Mouse (Mus musculus): Measurements from ENCODE around the gene Krtdap. TPM values are rescaled to one million over a fixed set of nuclear protein-coding genes. Genes with fewer than 3 reads are reported as not detected.
A peak's percentile ranks its signal among the peaks of the same experiment; 100 is the strongest.
"Not testable (repeated sequence)": the region's sequence is repeated elsewhere in the genome, so short reads cannot be mapped to it uniquely, and the experiment has no call there.

Krtdap gene
- total RNA-seq, 1 experiment = 4.9 TPM

DNA sequence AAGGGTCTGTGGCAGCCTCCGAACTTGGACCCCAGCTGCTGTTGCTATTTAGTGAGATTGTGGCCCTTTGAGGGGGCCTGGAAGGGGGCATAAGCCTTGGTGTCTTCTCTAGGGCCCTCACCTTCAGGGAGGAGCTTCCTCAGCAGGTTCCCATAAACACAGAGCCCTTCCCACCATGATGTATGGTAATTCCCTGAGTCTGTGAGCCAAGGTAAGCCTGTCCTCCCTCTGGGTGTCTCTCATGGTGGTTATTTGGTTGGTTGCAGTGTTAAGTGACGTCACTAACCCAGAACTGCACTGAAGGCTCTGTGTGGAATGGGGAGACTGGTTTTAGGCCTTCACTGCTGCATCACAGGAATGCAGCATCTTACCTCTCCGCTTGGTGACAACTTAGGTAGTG is 41.7 kb downstream of the Krtdap start:
- H3K9ac ChIP-seq (ENCODE audit: insufficient read depth, low read depth, low read length, poor library complexity, severe bottlenecking) = no peak overlapping the region
- in situ Hi-C loops (cut with MboI; ENCODE audit: low sequenced_read_pairs in 2 of 2, unreplicated experiment in 2 of 2) = no loop called here
- H3K4me1 ChIP-seq (ENCODE audit: control insufficient read depth in 2 of 2, insufficient read depth in 2 of 2, low read length in 2 of 2, poor library complexity in 1 of 2) = peaks cover 2 to 6% of the 10 kb centered on the region in 2 experiments; a peak in 2 of 4 replicates
- H3K36me3 ChIP-seq (ENCODE audit: control insufficient read depth, insufficient read depth, low read length, poor library complexity, severe bottlenecking) = no peaks in the 10 kb centered on the region
- DNase-seq (ENCODE audit: low read depth, low spot score) = peak; percentile 57
- no peak overlapping the region for H3K4me3 ChIP-seq (ENCODE audit: insufficient read depth in 1 of 2, low read depth in 1 of 2, low read length in 2 of 2, poor library complexity in 1 of 2, severe bottlenecking in 1 of 2)
- peak overlapping the region; percentile 94 for H3K27ac ChIP-seq (ENCODE audit: insufficient read depth, low read depth, low read length, poor library complexity, severe bottlenecking)
- no peak for TF ChIP-seq HCFC1 (IDR thresholded peaks at IDR 0.05; ENCODE audit: borderline replicate concordance, insufficient read depth, low read length)
- no peak for TF ChIP-seq MAFK (IDR thresholded peaks at IDR 0.05; ENCODE audit: insufficient read depth, low read depth, low read length)
- no peak for TF ChIP-seq CHD2 (IDR thresholded peaks at IDR 0.05; ENCODE audit: low read depth, low read length)
- TF ChIP-seq ZC3H11A (IDR thresholded peaks at IDR 0.05; ENCODE audit: borderline replicate concordance, low read depth, low read length) = no peak
- no peak for TF ChIP-seq ZNF384 (IDR thresholded peaks at IDR 0.05; ENCODE audit: low read depth, low read length)
- H3K9me3 ChIP-seq (ENCODE audit: control insufficient read depth, insufficient read depth, low read depth, low read length) = no peaks in the 10 kb centered on the region

- H3K27ac ChIP-seq (ENCODE audit: insufficient read depth, low read depth, low read length, poor library complexity, severe bottlenecking) = no peak overlapping the region
- H3K4me3 ChIP-seq (ENCODE audit: insufficient read depth in 1 of 2, low read depth in 1 of 2, low read length in 2 of 2, poor library complexity in 1 of 2, severe bottlenecking in 1 of 2) = peak overlapping the region; percentile 52 to 55
- in situ Hi-C loops (cut with MboI; ENCODE audit: low sequenced_read_pairs in 2 of 2, unreplicated experiment in 2 of 2) = no loop called here
- H3K36me3 ChIP-seq (ENCODE audit: control insufficient read depth, insufficient read depth, low read length, poor library complexity, severe bottlenecking) = no peaks in the 10 kb centered on the region
- H3K9me3 ChIP-seq (ENCODE audit: control insufficient read depth, insufficient read depth, low read depth, low read length) = no peaks in the 10 kb centered on the region
- peaks cover 2 to 4% of the 10 kb centered on the region in 2 experiments; a peak in 1 of 4 replicates for H3K4me1 ChIP-seq (ENCODE audit: control insufficient read depth in 2 of 2, insufficient read depth in 2 of 2, low read length in 2 of 2, poor library complexity in 1 of 2)
- DNase-seq (ENCODE audit: low read depth, low spot score) = no peak
- peak overlapping the region; percentile 14; the same call in 1 of the 2 replicates for H3K9ac ChIP-seq (ENCODE audit: insufficient read depth, low read depth, low read length, poor library complexity, severe bottlenecking)
- TF ChIP-seq HCFC1 (IDR thresholded peaks at IDR 0.05; ENCODE audit: borderline replicate concordance, insufficient read depth, low read length) (no peak), ZNF384 (IDR thresholded peaks at IDR 0.05; ENCODE audit: low read depth, low read length) (no peak), ZC3H11A (IDR thresholded peaks at IDR 0.05; ENCODE audit: borderline replicate concordance, low read depth, low read length) (no peak), MAFK (IDR thresholded peaks at IDR 0.05; ENCODE audit: insufficient read depth, low read depth, low read length) (no peak), CHD2 (IDR thresholded peaks at IDR 0.05; ENCODE audit: low read depth, low read length) (no peak)
Observed at GRCm38 (mm10) chr7:30832261-30832660, 44.6 kb downstream of the Krtdap start.

DNA sequence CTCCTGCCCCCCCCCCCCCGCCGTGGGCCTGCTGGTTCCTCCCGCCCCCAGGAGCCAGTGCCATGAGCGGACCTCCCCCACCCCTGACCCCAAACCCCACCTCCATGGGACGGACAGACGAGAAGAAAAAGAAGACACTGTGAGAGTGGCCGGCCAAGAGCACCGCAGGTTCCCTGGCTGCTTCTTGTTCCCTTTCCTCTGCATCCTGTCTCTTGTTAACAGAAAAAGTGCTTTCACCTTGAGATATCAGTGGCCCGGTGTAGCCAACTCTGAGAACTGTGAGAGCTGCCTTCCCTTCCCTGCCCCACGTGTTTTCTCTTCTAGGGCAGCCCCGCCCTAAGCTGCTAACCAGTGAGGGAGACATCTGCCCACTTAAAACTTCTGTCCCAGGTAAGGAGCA is 45.0 kb downstream of the Krtdap start:
- in situ Hi-C loops (cut with MboI; ENCODE audit: low sequenced_read_pairs in 2 of 2, unreplicated experiment in 2 of 2); H3K36me3 ChIP-seq (ENCODE audit: control insufficient read depth, insufficient read depth, low read length, poor library complexity, severe bottlenecking); H3K4me1 ChIP-seq (ENCODE audit: control insufficient read depth in 2 of 2, insufficient read depth in 2 of 2, low read length in 2 of 2, poor library complexity in 1 of 2); DNase-seq (ENCODE audit: low read depth, low spot score); H3K9me3 ChIP-seq (ENCODE audit: control insufficient read depth, insufficient read depth, low read depth, low read length); H3K27ac ChIP-seq (ENCODE audit: insufficient read depth, low read depth, low read length, poor library complexity, severe bottlenecking): not testable (repeated sequence)
- H3K9ac ChIP-seq (ENCODE audit: insufficient read depth, low read depth, low read length, poor library complexity, severe bottlenecking) = peak overlapping the region; percentile 63; the same call in 1 of the 2 replicates
- peak overlapping the region in 1 of 2 experiments; percentile 55; a peak in 2 of 4 replicates for H3K4me3 ChIP-seq (ENCODE audit: insufficient read depth in 1 of 2, low read depth in 1 of 2, low read length in 2 of 2, poor library complexity in 1 of 2, severe bottlenecking in 1 of 2)

DNA sequence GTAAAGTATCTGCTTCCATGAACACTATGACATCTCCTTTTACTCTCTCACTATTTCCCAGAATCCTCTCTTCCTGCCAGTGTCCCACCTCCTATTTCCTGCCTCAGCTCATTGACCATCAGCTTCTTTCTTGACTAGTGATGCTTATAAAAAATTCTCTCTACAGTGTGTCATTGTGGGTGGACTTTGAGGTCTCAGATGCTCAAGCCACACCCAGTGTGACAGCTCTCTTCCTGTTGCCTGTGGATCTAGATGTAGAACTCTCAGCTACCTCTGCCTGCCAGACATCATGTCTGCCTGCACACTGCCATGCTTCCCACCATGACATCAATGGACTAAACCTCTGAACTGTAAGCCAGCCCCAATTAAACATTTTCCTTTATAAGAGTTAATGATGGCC is 49.6 kb downstream of the Krtdap start:
- Histone ChIP-seq H3K9ac (ENCODE audit: insufficient read depth, low read depth, low read length, poor library complexity, severe bottlenecking) (no peak overlapping the region), H3K27ac (ENCODE audit: insufficient read depth, low read depth, low read length, poor library complexity, severe bottlenecking) (no peak overlapping the region), H3K4me3 (ENCODE audit: insufficient read depth in 1 of 2, low read depth in 1 of 2, low read length in 2 of 2, poor library complexity in 1 of 2, severe bottlenecking in 1 of 2) (no peak overlapping the region), H3K4me1 (ENCODE audit: control insufficient read depth in 2 of 2, insufficient read depth in 2 of 2, low read length in 2 of 2, poor library complexity in 1 of 2) (peaks cover 0 to 2% of the 10 kb centered on the region in 2 experiments; a peak in 1 of 4 replicates), H3K9me3 (ENCODE audit: control insufficient read depth, insufficient read depth, low read depth, low read length) (no peaks in the 10 kb centered on the region), H3K36me3 (ENCODE audit: control insufficient read depth, insufficient read depth, low read length, poor library complexity, severe bottlenecking) (no peaks in the 10 kb centered on the region)
- TF ChIP-seq HCFC1 (IDR thresholded peaks at IDR 0.05; ENCODE audit: borderline replicate concordance, insufficient read depth, low read length) = no peak
- TF ChIP-seq MAFK (IDR thresholded peaks at IDR 0.05; ENCODE audit: insufficient read depth, low read depth, low read length) = no peak
- no peak for TF ChIP-seq ZC3H11A (IDR thresholded peaks at IDR 0.05; ENCODE audit: borderline replicate concordance, low read depth, low read length)
- no peak for TF ChIP-seq ZNF384 (IDR thresholded peaks at IDR 0.05; ENCODE audit: low read depth, low read length)
- no peak for TF ChIP-seq CHD2 (IDR thresholded peaks at IDR 0.05; ENCODE audit: low read depth, low read length)
- no peak for DNase-seq (ENCODE audit: low read depth, low spot score)
- in situ Hi-C loops (cut with MboI; ENCODE audit: low sequenced_read_pairs in 2 of 2, unreplicated experiment in 2 of 2) = no loop called here

DNA sequence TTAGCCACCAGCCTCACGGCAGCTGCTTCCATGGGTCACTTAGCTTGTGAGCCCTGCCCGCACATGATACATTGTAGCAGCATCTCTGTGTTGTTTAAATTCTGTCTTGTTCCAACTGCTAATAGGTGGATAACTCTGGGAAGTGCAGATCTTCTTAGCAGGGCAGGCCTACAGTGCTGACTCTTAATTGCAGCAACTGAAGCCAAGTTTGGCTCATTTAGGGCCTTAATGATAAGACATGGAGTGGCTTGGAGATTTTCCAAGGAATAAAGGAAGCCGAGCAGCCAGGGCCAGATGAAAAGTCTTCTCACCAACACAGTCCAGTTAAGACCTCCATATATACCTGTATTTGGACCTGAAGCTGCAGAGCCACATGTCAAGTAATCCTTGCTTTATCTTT is 52.6 kb downstream of the Krtdap start:
- no peaks in the 10 kb centered on the region for H3K36me3 ChIP-seq (ENCODE audit: control insufficient read depth, insufficient read depth, low read length, poor library complexity, severe bottlenecking)
- H3K9me3 ChIP-seq (ENCODE audit: control insufficient read depth, insufficient read depth, low read depth, low read length) = no peaks in the 10 kb centered on the region
- no peak overlapping the region for H3K27ac ChIP-seq (ENCODE audit: insufficient read depth, low read depth, low read length, poor library complexity, severe bottlenecking)
- H3K9ac ChIP-seq (ENCODE audit: insufficient read depth, low read depth, low read length, poor library complexity, severe bottlenecking) = no peak overlapping the region
- no peak for DNase-seq (ENCODE audit: low read depth, low spot score)
- in situ Hi-C loops (cut with MboI; ENCODE audit: low sequenced_read_pairs in 2 of 2, unreplicated experiment in 2 of 2) = no loop called here
- no peak overlapping the region for H3K4me3 ChIP-seq (ENCODE audit: insufficient read depth in 1 of 2, low read depth in 1 of 2, low read length in 2 of 2, poor library complexity in 1 of 2, severe bottlenecking in 1 of 2)
- peaks cover 3 to 13% of the 10 kb centered on the region in 2 experiments; a peak in 3 of 4 replicates for H3K4me1 ChIP-seq (ENCODE audit: control insufficient read depth in 2 of 2, insufficient read depth in 2 of 2, low read length in 2 of 2, poor library complexity in 1 of 2)
- no peak for TF ChIP-seq CHD2 (IDR thresholded peaks at IDR 0.05; ENCODE audit: low read depth, low read length)
- TF ChIP-seq ZNF384 (IDR thresholded peaks at IDR 0.05; ENCODE audit: low read depth, low read length) = no peak
- TF ChIP-seq HCFC1 (IDR thresholded peaks at IDR 0.05; ENCODE audit: borderline replicate concordance, insufficient read depth, low read length) = no peak
- no peak for TF ChIP-seq ZC3H11A (IDR thresholded peaks at IDR 0.05; ENCODE audit: borderline replicate concordance, low read depth, low read length)
- TF ChIP-seq MAFK (IDR thresholded peaks at IDR 0.05; ENCODE audit: insufficient read depth, low read depth, low read length) = no peak

Other genes with a start within 250 kb of the Krtdap start
- 1.6 and 4.1 TPM in 2 replicates for gene Hspb6, start 235.7 kb upstream of the Krtdap start, total RNA-seq (2012; rRNA removed)
- 6.8 and 10.8 TPM in 2 replicates for gene Proser3, start 235.6 kb upstream of the Krtdap start, total RNA-seq (2012; rRNA removed)
- gene Lin37, start 228.1 kb upstream of the Krtdap start, total RNA-seq (2012; rRNA removed) = 12.4 and 15.8 TPM in 2 replicates
- gene U2af1l4, start 224.6 kb upstream of the Krtdap start, total RNA-seq (2012; rRNA removed) = 56.9 and 65.8 TPM in 2 replicates
- gene Gm49396, start 224.6 kb upstream of the Krtdap start, total RNA-seq (2012; rRNA removed) = 4.1 and 6.8 TPM in 2 replicates
- 64.9 and 65.3 TPM in 2 replicates for gene Psenen, start 224.3 kb upstream of the Krtdap start, total RNA-seq (2012; rRNA removed)
- 1.3 and 3.3 TPM in 2 replicates for gene Igflr1, start 222.5 kb upstream of the Krtdap start, total RNA-seq (2012; rRNA removed)
- gene Kmt2b, start 199.2 kb upstream of the Krtdap start, total RNA-seq (2012; rRNA removed) = 73.7 and 98.6 TPM in 2 replicates
- 20.8 and 24.6 TPM in 2 replicates for gene Zbtb32, start 189.0 kb upstream of the Krtdap start, total RNA-seq (2012; rRNA removed)
- 1.8 and 2.5 TPM in 2 replicates for gene Upk1a, start 175.0 kb upstream of the Krtdap start, total RNA-seq (2012; rRNA removed)
- gene Cox6b1, start 161.7 kb upstream of the Krtdap start, total RNA-seq (2012; rRNA removed) = 478 and 576 TPM in 2 replicates
- gene Etv2, start 152.0 kb upstream of the Krtdap start, total RNA-seq (2012; rRNA removed) = 1.5 and 2.1 TPM in 2 replicates
- 66.5 and 86.0 TPM in 2 replicates for gene Rbm42, start 137.6 kb upstream of the Krtdap start, total RNA-seq (2012; rRNA removed)
- gene Haus5, start 122.9 kb upstream of the Krtdap start, total RNA-seq (2012; rRNA removed) = 25.1 and 41.4 TPM in 2 replicates
- gene Pmis2, start 116.3 kb upstream of the Krtdap start, total RNA-seq (2012; rRNA removed) = 0.36 and 0.37 TPM in 2 replicates
- 1.1 and 2.4 TPM in 2 replicates for gene 2200002J24Rik, start 89.0 kb upstream of the Krtdap start, total RNA-seq (2012; rRNA removed)
- 1.4 and 5.0 TPM in 2 replicates for gene Atp4a, start 75.7 kb upstream of the Krtdap start, total RNA-seq (2012; rRNA removed)
- 137 and 155 TPM in 2 replicates for gene Tmem147, start 58.4 kb upstream of the Krtdap start, total RNA-seq (2012; rRNA removed)
- not detected in 2 replicates for gene Gapdhs, start 44.2 kb upstream of the Krtdap start, total RNA-seq (2012; rRNA removed)
- 9.8 and 20.8 TPM in 2 replicates for gene Sbsn, start 36.4 kb upstream of the Krtdap start, total RNA-seq (2012; rRNA removed)
- 1.9 and 4.9 TPM in 2 replicates for gene Dmkn, start 24.1 kb upstream of the Krtdap start, total RNA-seq (2012; rRNA removed)
- not detected in 2 replicates for gene Ffar2, start 35.9 kb downstream of the Krtdap start, total RNA-seq (2012; rRNA removed)
- gene Ffar3, start 68.3 kb downstream of the Krtdap start, total RNA-seq (2012; rRNA removed) = 1.0 and 1.2 TPM in 2 replicates
- 0.04 and 0.16 TPM in 2 replicates for gene Ffar1, start 73.7 kb downstream of the Krtdap start, total RNA-seq (2012; rRNA removed)
- 0.16 and 0.45 TPM in 2 replicates for gene Cd22, start 92.4 kb downstream of the Krtdap start, total RNA-seq (2012; rRNA removed)
- gene Mag, start 127.0 kb downstream of the Krtdap start, total RNA-seq (2012; rRNA removed) = 0.22 and 0.37 TPM in 2 replicates
- not detected in 2 replicates for gene Hamp2, start 136.8 kb downstream of the Krtdap start, total RNA-seq (2012; rRNA removed)
- not detected in 2 replicates for gene Hamp, start 156.1 kb downstream of the Krtdap start, total RNA-seq (2012; rRNA removed)
- gene Usf2, start 168.9 kb downstream of the Krtdap start, total RNA-seq (2012; rRNA removed) = 30.2 and 32.1 TPM in 2 replicates
- gene Lsr, start 185.6 kb downstream of the Krtdap start, total RNA-seq (2012; rRNA removed) = 54.6 and 102 TPM in 2 replicates
- 0.67 and 1.6 TPM in 2 replicates for gene Fam187b, start 185.9 kb downstream of the Krtdap start, total RNA-seq (2012; rRNA removed)